Mouse (Mus musculus): ENCODE data around the gene Phactr4.
"Not testable (repeated sequence)": the region's sequence is repeated elsewhere in the genome, so short reads cannot be mapped to it uniquely, and the experiment has no call there.

GRCm38 (mm10) chr4:132413257-132413656, 9.0 kb downstream of the Phactr4 start:
- TF ChIP-seq CTCF (IDR thresholded peaks at IDR 0.05; ENCODE audit: control insufficient read depth, insufficient read depth, insufficient read length); USF1 (IDR thresholded peaks at IDR 0.05; ENCODE audit: low read depth); MYOD1 (IDR thresholded peaks at IDR 0.05; ENCODE audit: control insufficient read depth, insufficient read length, low read depth); MAX (IDR thresholded peaks at IDR 0.05); CEBPB (IDR thresholded peaks at IDR 0.05; ENCODE audit: low read depth); FOSL1 (IDR thresholded peaks at IDR 0.05; ENCODE audit: insufficient read depth, low read length, poor library complexity, severe bottlenecking): not testable (repeated sequence)
